Mouse (Mus musculus): ENCODE measurements around the gene Alpk1.

Alpk1 gene

GRCm38 (mm10) chr3:127743614-127744365, 36.5 kb downstream of the Alpk1 start:
- DNase-seq (ENCODE audit: low spot score) = no peak

- DNase-seq (ENCODE audit: low spot score) = no peak
These were observed 38.9 kb downstream of the Alpk1 start for GRCm38 (mm10) chr3:127741473-127741872.

GRCm38 (mm10) chr3:127737876-127738275, 42.5 kb downstream of the Alpk1 start:
- DNase-seq (ENCODE audit: low spot score) = no peak

GRCm38 (mm10) chr3:127735395-127735794, 44.9 kb downstream of the Alpk1 start:
- DNase-seq (ENCODE audit: low spot score) = no peak

- no peak for DNase-seq (ENCODE audit: low spot score)
These were observed 50.7 kb downstream of the Alpk1 start for GRCm38 (mm10) chr3:127729513-127730137.

- DNase-seq (ENCODE audit: low spot score) = no peak
These were observed 51.3 kb downstream of the Alpk1 start for GRCm38 (mm10) chr3:127728851-127729512.

GRCm38 (mm10) chr3:127728046-127728445, 52.3 kb downstream of the Alpk1 start:
- DNase-seq (ENCODE audit: low spot score) = no peak

GRCm38 (mm10) chr3:127720948-127721347, 59.4 kb downstream of the Alpk1 start:
- DNase-seq (ENCODE audit: low spot score) = no peak

- no peak for DNase-seq (ENCODE audit: low spot score)
These were observed 60.3 kb downstream of the Alpk1 start for GRCm38 (mm10) chr3:127720050-127720449.

- no peak for DNase-seq (ENCODE audit: low spot score)
These were observed 60.7 kb downstream of the Alpk1 start for GRCm38 (mm10) chr3:127719601-127720000.

GRCm38 (mm10) chr3:127716759-127717158, 63.6 kb downstream of the Alpk1 start:
- DNase-seq (ENCODE audit: low spot score) = no peak

GRCm38 (mm10) chr3:127713112-127713511, 67.2 kb downstream of the Alpk1 start:
- DNase-seq (ENCODE audit: low spot score) = no peak

- DNase-seq (ENCODE audit: low spot score) = no peak
These were observed 68.8 kb downstream of the Alpk1 start for GRCm38 (mm10) chr3:127711536-127711935.

GRCm38 (mm10) chr3:127707089-127707485, 73.2 kb downstream of the Alpk1 start:
- no peak for DNase-seq (ENCODE audit: low spot score)

GRCm38 (mm10) chr3:127706445-127707088, 73.8 kb downstream of the Alpk1 start:
- no peak for DNase-seq (ENCODE audit: low spot score)

- peak; percentile 18 for DNase-seq (ENCODE audit: low spot score)
These were observed 74.5 kb downstream of the Alpk1 start for GRCm38 (mm10) chr3:127705515-127706444.

- DNase-seq (ENCODE audit: low spot score) = no peak
These were observed 75.2 kb downstream of the Alpk1 start for GRCm38 (mm10) chr3:127705139-127705514.

GRCm38 (mm10) chr3:127701196-127701825, 79.0 kb downstream of the Alpk1 start:
- DNase-seq (ENCODE audit: low spot score) = no peak

GRCm38 (mm10) chr3:127698636-127699035, 81.7 kb downstream of the Alpk1 start:
- DNase-seq (ENCODE audit: low spot score) = no peak

GRCm38 (mm10) chr3:127696541-127696940, 83.8 kb downstream of the Alpk1 start:
- no peak for DNase-seq (ENCODE audit: low spot score)
